Mouse (Mus musculus) lung, postnatal 25 days (tissue): ENCODE measurements around the gene Myh3.
"Not testable (repeated sequence)": the region's sequence is repeated elsewhere in the genome, so short reads cannot be mapped to it uniquely, and the experiment has no call there.

Experiments used
- DNase-seq: peaks from one replicate; pipeline ENCODE4 v3.0.0; 2022; ENCODE audit warnings: low spot score

Myh3 gene

GRCm38 (mm10) chr11:67077435-67077834 lies 665 bp upstream of the Myh3 start:
- DNase-seq, result no peak

- no peak for DNase-seq
Measured at GRCm38 (mm10) chr11:67078888-67079287, 788 bp downstream of the Myh3 start.

GRCm38 (mm10) chr11:67079740-67080139 lies 1.6 kb downstream of the Myh3 start:
- DNase-seq, result no peak

GRCm38 (mm10) chr11:67080168-67080567 lies 2.1 kb downstream of the Myh3 start:
- peak; percentile 49 for DNase-seq

GRCm38 (mm10) chr11:67081125-67081649 lies 3.1 kb downstream of the Myh3 start:
- peak; percentile 38 for DNase-seq

GRCm38 (mm10) chr11:67082188-67082587 lies 4.1 kb downstream of the Myh3 start:
- no peak for DNase-seq

GRCm38 (mm10) chr11:67082793-67083192 lies 4.7 kb downstream of the Myh3 start:
- no peak for DNase-seq

GRCm38 (mm10) chr11:67083239-67083638 lies 5.1 kb downstream of the Myh3 start:
- DNase-seq, result no peak

- no peak for DNase-seq
Measured at GRCm38 (mm10) chr11:67083712-67084340, 5.7 kb downstream of the Myh3 start.

GRCm38 (mm10) chr11:67085489-67085888 lies 7.4 kb downstream of the Myh3 start:
- peak; percentile 74 for DNase-seq

GRCm38 (mm10) chr11:67086467-67087164 lies 8.5 kb downstream of the Myh3 start:
- no peak for DNase-seq

GRCm38 (mm10) chr11:67087225-67087624 lies 9.1 kb downstream of the Myh3 start:
- no peak for DNase-seq

- DNase-seq, result not testable (repeated sequence)
Measured at GRCm38 (mm10) chr11:67092354-67092753, 14.3 kb downstream of the Myh3 start.

- DNase-seq, result no peak
Measured at GRCm38 (mm10) chr11:67093201-67093600, 15.1 kb downstream of the Myh3 start.

- no peak for DNase-seq
Measured at GRCm38 (mm10) chr11:67093652-67094051, 15.6 kb downstream of the Myh3 start.

- no peak for DNase-seq
Measured at GRCm38 (mm10) chr11:67094470-67094869, 16.4 kb downstream of the Myh3 start.

GRCm38 (mm10) chr11:67097709-67098108 lies 19.6 kb downstream of the Myh3 start:
- no peak for DNase-seq

- DNase-seq, result no peak
Measured at GRCm38 (mm10) chr11:67098427-67098826, 20.3 kb downstream of the Myh3 start.

GRCm38 (mm10) chr11:67099241-67099640 lies 21.1 kb downstream of the Myh3 start:
- DNase-seq, result no peak

GRCm38 (mm10) chr11:67100169-67100568 lies 22.1 kb downstream of the Myh3 start:
- peak; percentile 29 for DNase-seq

GRCm38 (mm10) chr11:67101713-67102112 lies 23.6 kb downstream of the Myh3 start:
- DNase-seq, result peak; percentile 33

GRCm38 (mm10) chr11:67103256-67103655 lies 25.2 kb downstream of the Myh3 start:
- DNase-seq, result no peak

- no peak for DNase-seq
Measured at GRCm38 (mm10) chr11:67104242-67104641, 26.1 kb downstream of the Myh3 start.

- no peak for DNase-seq
Measured at GRCm38 (mm10) chr11:67104714-67105113, 26.6 kb downstream of the Myh3 start.
